Mouse (Mus musculus): Measurements from ENCODE around the gene Ccni.

The Ccni gene

GRCm38 (mm10) chr5:93206109-93207005 lies at the start of gene Ccni, which contains the start of gene 2010109A12Rik:
TSS of gene Ccni (minus strand) at chr5:93206495.
TSS of gene 2010109A12Rik (plus strand) at chr5:93206518.
- peak; percentile 96 for DNase-seq (ENCODE audit: low spot score)

GRCm38 (mm10) chr5:93255759-93256265 lies 49.5 kb upstream of the Ccni start:
- no peak for DNase-seq (ENCODE audit: low spot score)

- DNase-seq (ENCODE audit: low spot score), result no peak
Measured at GRCm38 (mm10) chr5:93251001-93251760, 44.9 kb upstream of the Ccni start.

- DNase-seq (ENCODE audit: low spot score), result no peak
Measured at GRCm38 (mm10) chr5:93249940-93250578, 43.8 kb upstream of the Ccni start.

- no peak for DNase-seq (ENCODE audit: low spot score)
Measured at GRCm38 (mm10) chr5:93245280-93245679, 39.0 kb upstream of the Ccni start.

GRCm38 (mm10) chr5:93239590-93240544 lies 33.6 kb upstream of the Ccni start:
- no peak for DNase-seq (ENCODE audit: low spot score)

- DNase-seq (ENCODE audit: low spot score), result no peak
Measured at GRCm38 (mm10) chr5:93236541-93236940, 30.2 kb upstream of the Ccni start.

- DNase-seq (ENCODE audit: low spot score), result peak; percentile 65
Measured at GRCm38 (mm10) chr5:93235888-93236287, 29.6 kb upstream of the Ccni start.

- no peak for DNase-seq (ENCODE audit: low spot score)
Measured at GRCm38 (mm10) chr5:93234605-93235004, 28.3 kb upstream of the Ccni start.

GRCm38 (mm10) chr5:93234130-93234529 lies 27.8 kb upstream of the Ccni start:
- DNase-seq (ENCODE audit: low spot score), result no peak

- DNase-seq (ENCODE audit: low spot score), result no peak
Measured at GRCm38 (mm10) chr5:93232838-93233237, 26.5 kb upstream of the Ccni start.

GRCm38 (mm10) chr5:93231721-93232120 lies 25.4 kb upstream of the Ccni start:
- DNase-seq (ENCODE audit: low spot score), result no peak

- DNase-seq (ENCODE audit: low spot score), result no peak
Measured at GRCm38 (mm10) chr5:93229527-93229926, 23.2 kb upstream of the Ccni start.

GRCm38 (mm10) chr5:93227157-93227556 lies 20.9 kb upstream of the Ccni start:
- DNase-seq (ENCODE audit: low spot score), result no peak

GRCm38 (mm10) chr5:93224549-93224948 lies 18.3 kb upstream of the Ccni start:
- DNase-seq (ENCODE audit: low spot score), result no peak

- no peak for DNase-seq (ENCODE audit: low spot score)
Measured at GRCm38 (mm10) chr5:93221661-93222060, 15.4 kb upstream of the Ccni start.

GRCm38 (mm10) chr5:93218375-93218774 lies 12.1 kb upstream of the Ccni start:
- no peak for DNase-seq (ENCODE audit: low spot score)

- DNase-seq (ENCODE audit: low spot score), result no peak
Measured at GRCm38 (mm10) chr5:93207555-93207954, 1.3 kb upstream of the Ccni start.

GRCm38 (mm10) chr5:93207006-93207348 lies 682 bp upstream of the Ccni start:
- no peak for DNase-seq (ENCODE audit: low spot score)

- DNase-seq (ENCODE audit: low spot score), result no peak
Measured at GRCm38 (mm10) chr5:93205371-93206108, 755 bp downstream of the Ccni start.

- DNase-seq (ENCODE audit: low spot score), result no peak
Measured at GRCm38 (mm10) chr5:93201181-93201580, 5.1 kb downstream of the Ccni start.
